Mouse (Mus musculus): Measurements from ENCODE around the gene Asic2. TPM values are rescaled to one million over a fixed set of nuclear protein-coding genes. Genes with fewer than 3 reads are reported as not detected.

Gene Asic2
- total RNA-seq, 2 experiments from 2014 or later, result 58.4 to 61.0 TPM

- no peak for DNase-seq (ENCODE audit: extremely low spot score in 1 of 2, low spot score in 1 of 2)
Measured at GRCm38 (mm10) chr11:81080076-81080805, 888.0 kb downstream of the Asic2 start.

- no peak for DNase-seq (ENCODE audit: extremely low spot score in 1 of 2, low spot score in 1 of 2)
Measured at GRCm38 (mm10) chr11:81079237-81079636, 889.0 kb downstream of the Asic2 start.

- no peak for DNase-seq (ENCODE audit: extremely low spot score in 1 of 2, low spot score in 1 of 2)
Measured at GRCm38 (mm10) chr11:81071836-81072235, 896.4 kb downstream of the Asic2 start.

- no peak for DNase-seq (ENCODE audit: extremely low spot score in 1 of 2, low spot score in 1 of 2)
Measured at GRCm38 (mm10) chr11:81065386-81065785, 902.9 kb downstream of the Asic2 start.

- no peak for DNase-seq (ENCODE audit: extremely low spot score in 1 of 2, low spot score in 1 of 2)
Measured at GRCm38 (mm10) chr11:81064006-81064405, 904.3 kb downstream of the Asic2 start.

- no peak for DNase-seq (ENCODE audit: extremely low spot score in 1 of 2, low spot score in 1 of 2)
Measured at GRCm38 (mm10) chr11:81060077-81060476, 908.2 kb downstream of the Asic2 start.

GRCm38 (mm10) chr11:81059546-81059945, 908.7 kb downstream of the Asic2 start:
- no peak for DNase-seq (ENCODE audit: extremely low spot score in 1 of 2, low spot score in 1 of 2)

GRCm38 (mm10) chr11:81057506-81057905, 910.8 kb downstream of the Asic2 start:
- DNase-seq (ENCODE audit: extremely low spot score in 1 of 2, low spot score in 1 of 2), result no peak

GRCm38 (mm10) chr11:81056776-81057175, 911.5 kb downstream of the Asic2 start:
- DNase-seq (ENCODE audit: extremely low spot score in 1 of 2, low spot score in 1 of 2), result no peak

- DNase-seq (ENCODE audit: extremely low spot score in 1 of 2, low spot score in 1 of 2), result no peak
Measured at GRCm38 (mm10) chr11:81055446-81056145, 912.7 kb downstream of the Asic2 start.

- DNase-seq (ENCODE audit: extremely low spot score in 1 of 2, low spot score in 1 of 2), result no peak
Measured at GRCm38 (mm10) chr11:81053826-81054225, 914.4 kb downstream of the Asic2 start.

- no peak for DNase-seq (ENCODE audit: extremely low spot score in 1 of 2, low spot score in 1 of 2)
Measured at GRCm38 (mm10) chr11:81041671-81042070, 926.6 kb downstream of the Asic2 start.

GRCm38 (mm10) chr11:81039976-81040375, 928.3 kb downstream of the Asic2 start:
- DNase-seq (ENCODE audit: extremely low spot score in 1 of 2, low spot score in 1 of 2), result no peak

GRCm38 (mm10) chr11:81032151-81032550, 936.1 kb downstream of the Asic2 start:
- no peak for DNase-seq (ENCODE audit: extremely low spot score in 1 of 2, low spot score in 1 of 2)

GRCm38 (mm10) chr11:81014776-81015175, 953.5 kb downstream of the Asic2 start:
- DNase-seq (ENCODE audit: extremely low spot score in 1 of 2, low spot score in 1 of 2), result no peak

GRCm38 (mm10) chr11:81013501-81013900, 954.8 kb downstream of the Asic2 start:
- DNase-seq (ENCODE audit: extremely low spot score in 1 of 2, low spot score in 1 of 2), result no peak

- no peak for DNase-seq (ENCODE audit: extremely low spot score in 1 of 2, low spot score in 1 of 2)
Measured at GRCm38 (mm10) chr11:81010766-81011165, 957.5 kb downstream of the Asic2 start.

GRCm38 (mm10) chr11:81009366-81009765, 958.9 kb downstream of the Asic2 start:
- DNase-seq (ENCODE audit: extremely low spot score in 1 of 2, low spot score in 1 of 2), result no peak

- DNase-seq (ENCODE audit: extremely low spot score in 1 of 2, low spot score in 1 of 2), result no peak
Measured at GRCm38 (mm10) chr11:81005831-81006230, 962.4 kb downstream of the Asic2 start.

- no peak for DNase-seq (ENCODE audit: extremely low spot score in 1 of 2, low spot score in 1 of 2)
Measured at GRCm38 (mm10) chr11:81002769-81003430, 965.4 kb downstream of the Asic2 start.

- DNase-seq (ENCODE audit: extremely low spot score in 1 of 2, low spot score in 1 of 2), result no peak
Measured at GRCm38 (mm10) chr11:80995621-80996020, 972.6 kb downstream of the Asic2 start.

Measured in layer of hippocampus, postnatal 25 days (tissue).